Mouse (Mus musculus) bone marrow, adult 2 months (tissue): Measurements from ENCODE around the gene Bpgm.

Source experiments
- CTCF ChIP-seq: fragments of 200-500 bp; IDR thresholded peaks from 2 replicates; pipeline ENCODE4 v1.5.1; 2011; ENCODE audit warnings: low read length, control low read depth; ENCODE audit not compliant: control insufficient read depth, insufficient read depth
- POLR2A ChIP-seq: fragments of 200-500 bp; IDR thresholded peaks from 2 replicates; pipeline ENCODE4 v1.6.1; 2011; ENCODE audit warnings: low read depth, mild to moderate bottlenecking, control low read depth, low read length, borderline replicate concordance; ENCODE audit not compliant: control insufficient read depth

- TF ChIP-seq CTCF, result no peak
- TF ChIP-seq POLR2A, result no peak
Measured at GRCm38 (mm10) chr6:34511410-34511809, 35.4 kb downstream of the Bpgm start.
